Mouse (Mus musculus) thymus, adult 2 months (tissue): ENCODE measurements at regions not wholly inside any gene's neighbourhood (a gene's known extent, or its start where the extent isn't known, plus 50 kb on each side); places are given as distances from the start of the nearest gene placed in this dataset.

Experiments
- DNase-seq: peaks from one replicate; pipeline ENCODE4 v3.0.0; 2021
- H3K27ac ChIP-seq: fragments of 200-500 bp; 2 replicates; pipeline ENCODE4 v1.5.1; 2012; ENCODE audit warnings: low read length, control low read depth; ENCODE audit not compliant: control insufficient read depth, insufficient read depth
- H3K27me3 ChIP-seq: fragments of 200-500 bp; 2 replicates; pipeline ENCODE4 v1.6.1; 2012; ENCODE audit warnings: mild to moderate bottlenecking, low read length, moderate library complexity, mixed read lengths; ENCODE audit not compliant: control insufficient read depth, insufficient read depth
- H3K36me3 ChIP-seq: fragments of 200-500 bp; 2 replicates; pipeline ENCODE4 v1.6.1; 2012; ENCODE audit warnings: mild to moderate bottlenecking, low read length, moderate library complexity; ENCODE audit not compliant: control insufficient read depth, insufficient read depth
- H3K4me1 ChIP-seq: fragments of 200-500 bp; replicated peaks from 2 replicates; pipeline ENCODE4 v1.6.1; 2012; ENCODE audit warnings: low read length; ENCODE audit not compliant: control insufficient read depth, insufficient read depth
- H3K4me3 ChIP-seq: fragments of 200-500 bp; 2 replicates; pipeline ENCODE4 v1.5.1; 2012; ENCODE audit warnings: mild to moderate bottlenecking, low read length, control low read depth, moderate library complexity; ENCODE audit not compliant: control insufficient read depth, insufficient read depth
- CTCF ChIP-seq: fragments of 200-500 bp; IDR thresholded peaks from 2 replicates; pipeline ENCODE4 v1.5.1; 2012; ENCODE audit warnings: mild to moderate bottlenecking, control low read depth, low read length, moderate library complexity, borderline replicate concordance; ENCODE audit not compliant: control insufficient read depth, poor library complexity, insufficient read depth; ENCODE audit errors: extremely low read depth
- POLR2A ChIP-seq: fragments of 200-500 bp; IDR thresholded peaks from 2 replicates; pipeline ENCODE4 v1.6.1; 2012; ENCODE audit warnings: mild to moderate bottlenecking, low read length, control low read depth, moderate library complexity; ENCODE audit not compliant: control insufficient read depth, poor library complexity, insufficient read depth; ENCODE audit errors: extremely low read depth
- WGBS: fragments of 180-500 bp; shearing (Covaris S2); methylation state at CpG from one replicate; pipeline ENCODE4 v1.1.7; 2018; 5-methylcytosine and 5-hydroxymethylcytosine counted together

DNA sequence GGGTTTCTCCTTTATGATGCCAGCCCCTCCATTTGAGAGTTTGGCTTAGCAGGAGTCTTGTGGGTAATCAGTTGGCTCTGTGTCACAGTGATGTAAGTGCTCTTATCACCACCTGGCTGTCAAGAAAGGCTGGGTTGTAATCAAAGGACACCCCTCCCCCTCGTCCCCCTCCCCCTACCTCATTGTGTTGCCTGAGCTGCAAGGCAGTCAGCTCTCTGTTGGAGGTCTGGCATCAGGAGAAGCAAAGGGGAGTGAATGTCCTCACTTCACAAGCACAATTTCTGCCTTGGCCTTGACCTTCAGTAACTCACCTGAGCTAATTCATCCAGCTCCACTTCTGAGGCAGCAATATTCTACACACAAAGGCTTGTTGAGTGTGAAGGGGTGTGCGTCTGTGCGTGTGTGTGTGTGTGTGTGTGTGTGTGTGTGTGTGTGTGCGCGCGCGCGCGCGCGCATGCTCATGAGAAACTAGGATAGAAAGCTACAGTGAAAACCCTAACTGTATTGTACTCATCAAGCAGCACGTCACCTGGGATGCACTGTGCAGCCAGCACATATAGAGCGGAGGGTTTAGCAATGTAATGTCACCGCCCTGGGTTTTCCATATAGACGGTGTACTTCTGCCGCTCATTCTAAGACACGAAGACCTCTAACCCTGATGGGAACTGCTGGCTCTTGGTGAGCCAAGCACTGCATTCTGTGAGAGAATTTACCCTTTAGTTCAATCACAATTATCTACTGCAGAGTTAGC lies 182.7 kb upstream of the Smim15 start:
- Histone ChIP-seq H3K27me3 (no peaks in the 10 kb centered on the region), H3K27ac (no peak overlapping the region), H3K36me3 (no peaks in the 10 kb centered on the region), H3K4me3 (no peak overlapping the region), H3K4me1 (peaks cover 3% of the 10 kb centered on the region; the same call in 1 of the 2 replicates)
- WGBS, result 95% methylated on average over 17 of the region's 17 CpGs
- TF ChIP-seq CTCF (no peak), POLR2A (no peak)
- no peak for DNase-seq

- WGBS, result 92% methylated on average over 13 of the region's 13 CpGs
- no peak for DNase-seq
- Histone ChIP-seq H3K36me3 (no peaks in the 10 kb centered on the region), H3K27ac (no peak overlapping the region), H3K4me3 (no peak overlapping the region), H3K27me3 (no peaks in the 10 kb centered on the region), H3K4me1 (no peaks in the 10 kb centered on the region)
- TF ChIP-seq CTCF (no peak), POLR2A (no peak)
Observed at GRCm38 (mm10) chr13:107857043-107857755, 187.0 kb upstream of the Smim15 start.

GRCm38 (mm10) chr13:107850907-107851560 lies 193.2 kb upstream of the Smim15 start:
- Histone ChIP-seq H3K36me3 (no peaks in the 10 kb centered on the region), H3K4me1 (no peaks in the 10 kb centered on the region), H3K27me3 (no peaks in the 10 kb centered on the region), H3K4me3 (no peak overlapping the region), H3K27ac (no peak overlapping the region)
- no peak for DNase-seq
- 87% methylated on average over 8 of the region's 8 CpGs for WGBS
- no peak for TF ChIP-seq POLR2A
- TF ChIP-seq CTCF, result no peak

DNA sequence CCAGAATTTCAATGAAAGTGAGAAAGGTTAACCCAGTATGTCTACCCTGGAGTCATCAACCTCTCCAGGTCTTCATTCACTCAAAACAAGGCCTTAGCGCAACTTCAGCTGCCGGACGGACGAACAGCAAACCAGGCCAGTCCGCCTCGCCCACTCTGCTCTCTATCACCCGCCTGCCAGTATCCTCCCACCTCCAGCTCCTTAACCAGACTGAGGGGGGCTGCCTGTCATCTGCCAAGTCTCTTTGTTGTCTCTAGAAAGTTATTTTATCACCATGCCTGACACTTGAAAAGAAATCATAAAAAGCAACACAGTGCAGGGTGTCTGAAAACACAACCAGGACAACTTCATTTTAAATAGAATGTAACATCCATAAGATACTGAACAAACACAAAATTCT lies 195.4 kb upstream of the Smim15 start:
- no peak for DNase-seq
- WGBS, result 97% methylated on average over 7 of the region's 7 CpGs
- Histone ChIP-seq H3K36me3 (no peaks in the 10 kb centered on the region), H3K4me3 (no peak overlapping the region), H3K27me3 (no peaks in the 10 kb centered on the region), H3K4me1 (peaks cover 11% of the 10 kb centered on the region), H3K27ac (no peak overlapping the region)
- TF ChIP-seq CTCF, result no peak
- no peak for TF ChIP-seq POLR2A

DNA sequence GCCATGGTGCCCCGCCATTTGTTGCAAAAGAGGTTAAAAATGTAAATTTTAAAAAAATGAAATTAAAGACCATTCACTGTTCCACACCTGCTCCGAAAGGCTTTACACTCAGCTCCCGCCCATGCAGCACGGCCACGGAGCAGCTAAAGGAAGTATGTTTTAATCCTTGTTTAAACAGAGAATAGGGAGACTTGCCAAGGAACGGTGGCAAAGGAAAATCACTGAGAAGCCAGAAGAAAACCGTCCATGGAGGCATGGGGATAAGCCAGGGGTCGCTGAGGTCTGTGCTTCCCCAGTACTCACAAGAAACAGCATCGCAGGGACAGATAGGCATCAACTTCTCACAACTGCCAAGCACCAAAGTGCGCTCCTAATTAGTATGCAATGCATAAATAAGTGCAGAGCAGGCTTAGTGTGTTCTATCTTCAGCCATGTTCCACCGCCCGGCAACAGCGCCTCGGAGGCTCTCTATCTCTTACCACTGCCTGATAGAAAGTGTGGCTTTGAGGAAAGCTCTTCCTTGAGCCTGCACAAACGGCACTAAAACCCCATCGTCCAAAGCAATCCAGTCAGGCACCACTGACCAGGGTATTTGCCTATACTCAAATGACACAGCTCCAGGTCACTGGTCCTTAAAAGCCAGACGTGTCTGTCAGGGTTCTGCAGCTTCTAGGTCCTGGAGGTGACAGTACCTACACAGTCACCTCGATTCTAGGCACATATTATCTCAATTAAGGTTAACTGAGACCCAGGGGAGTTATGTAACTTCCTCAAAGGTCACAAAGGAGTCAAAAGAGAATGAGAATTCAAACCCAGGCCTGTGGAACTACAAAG lies 196.8 kb upstream of the Smim15 start:
- Histone ChIP-seq H3K4me3 (no peak overlapping the region), H3K27ac (no peak overlapping the region), H3K36me3 (no peaks in the 10 kb centered on the region), H3K27me3 (no peaks in the 10 kb centered on the region), H3K4me1 (peaks cover 11% of the 10 kb centered on the region)
- WGBS, result 86% methylated on average over 18 of the region's 18 CpGs
- no peak for TF ChIP-seq POLR2A
- TF ChIP-seq CTCF, result no peak
- DNase-seq, result no peak
